Mouse (Mus musculus) lung, embryonic 14.5 days (tissue): Measurements from ENCODE around the gene Ttc7b. TPM values are rescaled to one million over a fixed set of nuclear protein-coding genes. Genes with fewer than 3 reads are reported as not detected.

ENCODE experiments used
- ATAC-seq: fragments of 200-750 bp; cut with Nextera tagmentation; 2 replicates; pipeline ENCODE4 v1.8.0; 2017; ENCODE audit warnings: mild to moderate bottlenecking, moderate TSS enrichment, moderate library complexity; ENCODE audit not compliant: insufficient read depth
- DNase-seq: peaks from one replicate; pipeline ENCODE4 v3.0.0-alpha.2; 2015
- H3K27ac ChIP-seq: fragments of 300-500 bp; sonication (generic); 2 replicates; pipeline ENCODE4 v1.5.1; 2014; ENCODE audit warnings: low read depth, mild to moderate bottlenecking, moderate library complexity
- H3K27me3 ChIP-seq: fragments of 300-500 bp; sonication (generic); 2 replicates; pipeline ENCODE4 v1.6.1; 2014; ENCODE audit warnings: low read length, control low read depth; ENCODE audit not compliant: insufficient read depth
- H3K36me3 ChIP-seq: fragments of 300-500 bp; sonication (generic); 2 replicates; pipeline ENCODE4 v1.6.1; 2014; ENCODE audit warnings: control low read depth; ENCODE audit not compliant: insufficient read depth
- H3K4me1 ChIP-seq: fragments of 300-500 bp; sonication (generic); 2 replicates; pipeline ENCODE4 v1.6.1; 2014; ENCODE audit warnings: antibody characterized with exemption, control low read depth; ENCODE audit not compliant: insufficient read depth
- H3K4me2 ChIP-seq: fragments of 300-500 bp; sonication (generic); 2 replicates; pipeline ENCODE4 v1.6.1; 2014; ENCODE audit warnings: mild to moderate bottlenecking
- H3K4me3 ChIP-seq: fragments of 300-500 bp; sonication (generic); 2 replicates; pipeline ENCODE4 v1.5.1; 2014; ENCODE audit warnings: low read depth, low read length
- H3K9ac ChIP-seq: fragments of 300-500 bp; sonication (generic); 2 replicates; pipeline ENCODE4 v1.6.1; 2014
- H3K9me3 ChIP-seq: fragments of 300-500 bp; sonication (generic); 2 replicates; pipeline ENCODE4 v1.6.1; 2016; ENCODE audit warnings: low read depth, low read length, control low read depth
- CTCF ChIP-seq: IDR thresholded peaks from 2 replicates; pipeline ENCODE4 v1.5.1; 2016; ENCODE audit warnings: antibody characterized with exemption, low read depth
- WGBS: fragments of 180-500 bp; shearing (Covaris S2); extraction: QIAGEN DNeasy Blood & Tissue Kit; methylation state at CpG from one replicate; pipeline ENCODE4 v1.1.7; 2014; 5-methylcytosine and 5-hydroxymethylcytosine counted together
- polyA plus RNA-seq: library from polyadenylated mRNA; unstranded; fragments of >200 nt; fragmentation: Nextera tagmentation; extraction: Ambion mirVana; gene quantifications from 2 replicates; pipeline ENCODE4 v1.2.1, GENCODE M21; 2014

Ttc7b gene
- polyA plus RNA-seq, 1 experiment from 2014 or later = 8.1 TPM

GRCm38 (mm10) chr12:100310471-100311392 lies 209.9 kb downstream of the Ttc7b start:
- no peak for ATAC-seq
- WGBS = 59% methylated on average over 6 of the region's 6 CpGs
- peaks cover 5% of the 10 kb centered on the region for H3K4me1 ChIP-seq
- H3K9ac ChIP-seq = no peak overlapping the region
- DNase-seq = no peak
- H3K4me3 ChIP-seq = no peak overlapping the region
- no peak overlapping the region for H3K27ac ChIP-seq
- no peak for TF ChIP-seq CTCF
- 0 out of 2 replicates have a peak, but pooled peaks cover 4% of the 10 kb centered on the region for H3K36me3 ChIP-seq
- H3K4me2 ChIP-seq = no peak overlapping the region
- no peaks in the 10 kb centered on the region for H3K27me3 ChIP-seq
- no peaks in the 10 kb centered on the region for H3K9me3 ChIP-seq

DNA sequence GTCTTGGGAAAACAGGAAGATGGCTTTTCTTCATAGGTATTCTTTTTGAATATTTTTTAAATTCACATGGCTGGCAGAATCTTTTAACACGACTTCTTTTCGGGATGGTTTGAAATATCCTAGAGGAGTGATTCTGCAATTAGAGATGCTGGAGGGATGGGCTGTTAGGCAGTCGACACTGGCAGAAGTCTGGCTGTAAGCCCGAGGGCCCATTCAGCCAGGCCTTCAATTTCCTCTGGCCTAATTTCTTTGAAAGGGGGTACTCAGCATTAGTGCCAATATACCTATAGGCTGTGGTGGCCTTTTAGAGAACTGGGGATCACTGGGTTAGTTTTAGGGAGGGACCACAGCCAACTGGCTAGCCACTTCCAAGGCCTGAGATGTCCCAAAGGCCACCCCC lies 211.4 kb downstream of the Ttc7b start:
- TF ChIP-seq CTCF = no peak
- ATAC-seq (no peak), DNase-seq (no peak)
- Histone ChIP-seq H3K27me3 (no peaks in the 10 kb centered on the region), H3K9me3 (no peaks in the 10 kb centered on the region), H3K4me3 (no peak overlapping the region), H3K9ac (no peak overlapping the region), H3K36me3 (0 out of 2 replicates have a peak, but pooled peaks cover under 1% of the 10 kb centered on the region), H3K27ac (no peak overlapping the region), H3K4me2 (no peak overlapping the region), H3K4me1 (peaks cover 5% of the 10 kb centered on the region)
- WGBS = 60% methylated on average over 4 of the region's 4 CpGs

DNA sequence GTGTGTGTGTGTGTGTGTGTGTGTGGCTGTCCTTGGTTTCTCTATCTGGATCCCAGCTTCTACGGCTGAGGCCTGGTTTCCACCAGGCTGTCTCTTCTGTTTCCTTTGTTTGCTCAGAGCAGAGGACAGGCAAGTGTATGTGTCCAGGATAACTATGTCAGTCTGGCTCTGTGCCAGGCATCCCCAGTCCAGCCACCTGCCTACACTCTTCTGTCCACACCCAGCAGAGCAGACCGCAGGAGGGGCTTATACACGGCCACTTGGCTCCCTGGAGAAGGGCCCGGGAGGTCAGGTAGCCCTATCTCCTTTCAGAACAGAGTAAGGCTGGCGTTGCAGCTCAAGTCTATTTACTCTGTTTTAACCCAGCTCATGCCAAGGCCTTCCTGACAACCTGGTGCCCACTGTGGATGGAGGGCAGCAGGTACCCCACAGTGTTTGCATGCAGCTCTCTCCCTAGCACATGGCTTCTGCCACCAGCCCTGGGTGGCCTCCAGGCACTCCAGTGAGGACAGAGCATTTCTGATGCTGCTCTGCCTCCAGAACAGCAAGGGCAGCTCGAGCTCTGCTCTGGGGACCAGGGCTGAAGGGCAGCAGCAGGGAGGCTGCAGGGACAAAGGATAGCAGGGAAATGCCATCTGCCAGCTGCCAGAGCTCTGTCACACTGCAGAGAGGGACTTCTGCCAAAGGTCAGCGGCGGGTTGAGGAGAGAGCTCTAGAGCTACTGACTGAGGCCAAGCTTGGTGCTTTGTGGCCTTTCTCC lies 212.9 kb downstream of the Ttc7b start:
- no peak overlapping the region for H3K9ac ChIP-seq
- H3K9me3 ChIP-seq = no peaks in the 10 kb centered on the region
- peak overlapping the region; percentile 37; the same call in 1 of the 2 replicates for H3K27ac ChIP-seq
- no peak overlapping the region for H3K4me3 ChIP-seq
- no peaks in the 10 kb centered on the region for H3K27me3 ChIP-seq
- WGBS = 34% methylated on average over 8 of the region's 8 CpGs
- no peak for TF ChIP-seq CTCF
- DNase-seq = peak; percentile 77
- ATAC-seq = peak; percentile 70
- H3K36me3 ChIP-seq = no peaks in the 10 kb centered on the region
- H3K4me2 ChIP-seq = no peak overlapping the region
- peaks cover 5% of the 10 kb centered on the region for H3K4me1 ChIP-seq

DNA sequence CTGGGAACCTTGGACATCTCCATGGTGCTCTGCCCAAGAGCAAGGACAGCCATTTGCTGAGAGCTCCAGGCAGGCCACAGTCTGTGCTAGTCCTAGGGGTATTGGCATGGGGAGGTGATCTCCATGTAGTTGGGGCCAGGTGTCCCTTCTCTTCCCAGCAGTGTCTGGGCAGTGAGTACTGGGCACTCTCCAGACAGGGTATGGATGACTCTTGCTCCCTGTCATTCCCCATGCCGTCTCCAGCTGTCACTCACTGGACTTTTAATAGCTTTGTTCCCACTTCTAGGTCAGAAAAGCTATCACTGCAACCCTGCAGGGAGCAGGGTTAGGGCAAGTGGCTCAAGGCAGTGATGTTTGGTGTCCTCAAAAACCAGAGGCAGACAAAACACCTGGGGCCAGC lies 214.3 kb downstream of the Ttc7b start:
- DNase-seq = no peak
- H3K27me3 ChIP-seq = no peaks in the 10 kb centered on the region
- peaks cover 6% of the 10 kb centered on the region; the same call in 1 of the 2 replicates for H3K36me3 ChIP-seq
- H3K4me1 ChIP-seq = peaks cover 5% of the 10 kb centered on the region
- no peak overlapping the region for H3K27ac ChIP-seq
- no peaks in the 10 kb centered on the region for H3K9me3 ChIP-seq
- no peak overlapping the region for H3K4me3 ChIP-seq
- H3K9ac ChIP-seq = no peak overlapping the region
- H3K4me2 ChIP-seq = no peak overlapping the region
- ATAC-seq = no peak
- no peak for TF ChIP-seq CTCF
- WGBS = 59% methylated on average over 1 of the region's 1 CpGs

DNA sequence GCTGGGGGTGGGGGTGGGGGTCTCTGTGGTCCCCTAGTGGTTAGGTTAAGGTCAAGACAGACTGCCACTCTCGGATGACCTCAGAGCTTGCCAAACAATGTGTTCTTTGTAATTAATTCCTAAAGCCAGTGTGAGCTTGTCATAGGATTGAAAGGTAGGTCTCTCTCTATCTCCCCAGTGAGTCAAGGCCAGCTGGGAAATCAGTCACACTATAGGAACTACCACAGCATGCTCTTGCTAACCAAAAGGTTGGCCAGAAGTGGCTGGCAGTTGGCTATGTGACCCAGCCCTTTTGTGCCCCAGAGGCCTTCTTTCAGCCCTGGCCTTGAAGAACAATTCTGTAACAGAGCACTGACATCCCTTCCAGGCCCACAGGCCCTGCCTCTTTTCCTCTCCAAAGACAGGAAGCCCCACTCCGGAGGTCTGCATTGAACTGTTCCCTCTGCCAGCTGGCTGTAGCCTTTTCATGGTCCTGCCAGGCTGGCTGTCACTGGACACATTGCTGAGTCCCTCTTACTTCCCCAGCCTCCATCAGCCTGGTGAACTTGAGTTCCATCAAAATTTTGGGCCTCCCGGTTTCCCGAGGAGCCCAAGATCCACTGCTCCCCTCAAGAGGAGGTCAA lies 215.5 kb downstream of the Ttc7b start:
- Histone ChIP-seq H3K9ac (no peak overlapping the region), H3K27ac (no peak overlapping the region), H3K4me3 (no peak overlapping the region), H3K36me3 (peaks cover 14% of the 10 kb centered on the region; the same call in 1 of the 2 replicates), H3K4me2 (no peak overlapping the region), H3K9me3 (no peaks in the 10 kb centered on the region), H3K4me1 (peaks cover 5% of the 10 kb centered on the region), H3K27me3 (no peaks in the 10 kb centered on the region)
- no peak for ATAC-seq
- no peak for TF ChIP-seq CTCF
- WGBS = 66% methylated on average over 4 of the region's 4 CpGs
- DNase-seq = no peak

DNA sequence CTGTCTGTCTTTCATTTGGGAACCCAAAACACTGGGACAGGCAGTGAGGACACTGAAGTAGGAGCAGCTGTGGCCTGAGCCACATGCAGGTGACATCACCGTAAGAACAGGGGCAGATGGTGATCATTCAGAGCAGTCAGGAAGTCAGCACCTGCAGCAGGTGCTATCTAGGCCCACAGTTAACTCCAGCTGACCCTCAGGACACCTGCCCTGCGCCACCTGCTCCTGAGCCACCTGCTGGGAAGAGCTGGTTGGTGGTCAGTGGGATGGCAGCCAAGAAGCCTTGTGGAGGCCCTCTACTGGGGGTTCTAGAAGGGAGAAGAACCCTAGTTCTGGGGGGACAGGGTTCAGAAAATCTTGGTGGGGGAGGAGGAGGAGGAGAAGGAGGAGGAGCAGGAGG lies 216.3 kb downstream of the Ttc7b start:
- TF ChIP-seq CTCF = no peak
- Histone ChIP-seq H3K4me2 (no peak overlapping the region), H3K4me1 (peaks cover 5% of the 10 kb centered on the region), H3K9me3 (no peaks in the 10 kb centered on the region), H3K4me3 (no peak overlapping the region), H3K27ac (no peak overlapping the region), H3K9ac (no peak overlapping the region), H3K36me3 (peaks cover 14% of the 10 kb centered on the region; the same call in 1 of the 2 replicates), H3K27me3 (no peaks in the 10 kb centered on the region)
- 79% methylated on average over 2 of the region's 2 CpGs for WGBS
- ATAC-seq (no peak), DNase-seq (no peak)
